Mouse (Mus musculus) G1E (cell line): ENCODE data around the gene Crygn.

Experiments used
- CTCF ChIP-seq: IDR thresholded peaks from 2 replicates; pipeline ENCODE4 v1.5.1; 2012; ENCODE audit warnings: low read depth, low read length, inconsistent platforms, mixed read lengths
- GATA1 ChIP-seq: IDR thresholded peaks from 2 replicates; pipeline ENCODE4 v1.6.1; 2012; ENCODE audit warnings: borderline replicate concordance, low read length, inconsistent platforms, mixed read lengths
- POLR2AphosphoS5 ChIP-seq: IDR thresholded peaks from 2 replicates; pipeline ENCODE4 v1.6.1; 2012; ENCODE audit warnings: low read depth, low read length, inconsistent platforms; ENCODE audit not compliant: insufficient replicate concordance
- TAL1 ChIP-seq: conservative IDR thresholded peaks from 2 replicates; pipeline ENCODE4 v1.6.1; 2012; ENCODE audit warnings: low read depth, low read length, inconsistent platforms, mixed read lengths

GRCm38 (mm10) chr5:24713199-24713598 lies 44.6 kb downstream of the Crygn start:
- no peak for TF ChIP-seq CTCF
- no peak for TF ChIP-seq TAL1
- TF ChIP-seq GATA1, result no peak
- TF ChIP-seq POLR2AphosphoS5, result no peak
